Mouse (Mus musculus): Measurements from ENCODE around the gene Gas2. TPM values are rescaled to one million over a fixed set of nuclear protein-coding genes. Genes with fewer than 3 reads are reported as not detected.

The Gas2 gene
- polyA plus RNA-seq, 1 experiment = 25.7 TPM

DNA sequence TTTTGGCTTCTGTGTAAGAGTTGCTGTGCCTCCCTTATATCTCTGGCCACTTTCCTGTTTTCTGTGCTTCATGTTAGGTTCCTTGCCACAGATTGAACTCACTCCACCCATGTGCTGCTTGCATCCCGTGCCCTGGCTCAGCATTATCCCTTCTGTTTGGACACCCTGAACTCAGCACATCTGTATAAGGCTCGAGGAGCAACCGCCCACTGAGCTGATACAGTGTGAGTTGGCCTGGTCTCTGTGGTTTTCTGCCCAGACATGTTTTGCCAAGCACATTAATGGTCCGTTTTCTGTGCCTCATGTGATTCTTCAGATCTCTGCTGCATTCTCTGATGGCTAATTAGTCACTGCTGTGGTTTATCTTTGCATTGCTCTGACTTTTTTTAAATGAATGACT lies 105.8 kb downstream of the Gas2 start:
- Histone ChIP-seq H3K27me3 (ENCODE audit: control insufficient read depth, insufficient read depth, low read length, poor library complexity, severe bottlenecking) (no peaks in the 10 kb centered on the region), H3K27ac (ENCODE audit: insufficient read depth, low read length) (no peak overlapping the region), H3K4me3 (ENCODE audit: low read depth, low read length) (no peak overlapping the region), H3K9me3 (replicated peaks; ENCODE audit: control insufficient read depth, insufficient read depth, low read length, poor library complexity, severe bottlenecking) (no peaks in the 10 kb centered on the region), H3K36me3 (ENCODE audit: control insufficient read depth, insufficient read depth, low read length, poor library complexity, severe bottlenecking) (no peaks in the 10 kb centered on the region), H3K9ac (ENCODE audit: low read depth, poor library complexity, severe bottlenecking) (no peak overlapping the region), H3K4me1 (ENCODE audit: control insufficient read depth, insufficient read depth, low read length) (no peaks in the 10 kb centered on the region)
- TF ChIP-seq POLR2A (IDR thresholded peaks at IDR 0.05; ENCODE audit: insufficient read depth, low read length) = no peak
- no peak for TF ChIP-seq EP300 (IDR thresholded peaks at IDR 0.05; ENCODE audit: insufficient read depth, low read depth, low read length)
- TF ChIP-seq CTCF (IDR thresholded peaks at IDR 0.05; ENCODE audit: low read depth, low read length) = no peak

DNA sequence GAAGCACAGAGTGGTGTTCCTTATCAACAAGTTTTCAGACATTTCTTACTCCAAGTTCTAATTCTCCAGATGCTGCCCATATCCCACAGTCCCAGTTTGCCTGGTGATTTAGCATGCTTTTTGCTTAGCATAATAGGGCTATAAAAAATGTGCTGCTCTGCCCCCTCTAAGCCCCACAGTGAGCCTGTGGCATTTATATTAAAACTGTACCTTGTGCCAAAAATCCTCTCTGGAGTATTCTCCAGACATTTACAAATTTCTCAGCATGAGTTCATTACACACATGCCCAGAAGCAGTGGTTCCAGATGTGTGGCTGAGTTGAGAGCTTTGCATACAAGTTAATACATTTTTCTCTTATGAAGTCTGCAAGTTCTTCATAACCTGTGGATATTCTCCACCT lies 107.6 kb downstream of the Gas2 start:
- no peaks in the 10 kb centered on the region for H3K36me3 ChIP-seq (ENCODE audit: control insufficient read depth, insufficient read depth, low read length, poor library complexity, severe bottlenecking)
- no peak overlapping the region for H3K9ac ChIP-seq (ENCODE audit: low read depth, poor library complexity, severe bottlenecking)
- no peaks in the 10 kb centered on the region for H3K9me3 ChIP-seq (replicated peaks; ENCODE audit: control insufficient read depth, insufficient read depth, low read length, poor library complexity, severe bottlenecking)
- no peak overlapping the region for H3K27ac ChIP-seq (ENCODE audit: insufficient read depth, low read length)
- no peaks in the 10 kb centered on the region for H3K27me3 ChIP-seq (ENCODE audit: control insufficient read depth, insufficient read depth, low read length, poor library complexity, severe bottlenecking)
- no peaks in the 10 kb centered on the region for H3K4me1 ChIP-seq (ENCODE audit: control insufficient read depth, insufficient read depth, low read length)
- TF ChIP-seq EP300 (IDR thresholded peaks at IDR 0.05; ENCODE audit: insufficient read depth, low read depth, low read length) (no peak), POLR2A (IDR thresholded peaks at IDR 0.05; ENCODE audit: insufficient read depth, low read length) (no peak), CTCF (IDR thresholded peaks at IDR 0.05; ENCODE audit: low read depth, low read length) (no peak)
- no peak overlapping the region for H3K4me3 ChIP-seq (ENCODE audit: low read depth, low read length)

DNA sequence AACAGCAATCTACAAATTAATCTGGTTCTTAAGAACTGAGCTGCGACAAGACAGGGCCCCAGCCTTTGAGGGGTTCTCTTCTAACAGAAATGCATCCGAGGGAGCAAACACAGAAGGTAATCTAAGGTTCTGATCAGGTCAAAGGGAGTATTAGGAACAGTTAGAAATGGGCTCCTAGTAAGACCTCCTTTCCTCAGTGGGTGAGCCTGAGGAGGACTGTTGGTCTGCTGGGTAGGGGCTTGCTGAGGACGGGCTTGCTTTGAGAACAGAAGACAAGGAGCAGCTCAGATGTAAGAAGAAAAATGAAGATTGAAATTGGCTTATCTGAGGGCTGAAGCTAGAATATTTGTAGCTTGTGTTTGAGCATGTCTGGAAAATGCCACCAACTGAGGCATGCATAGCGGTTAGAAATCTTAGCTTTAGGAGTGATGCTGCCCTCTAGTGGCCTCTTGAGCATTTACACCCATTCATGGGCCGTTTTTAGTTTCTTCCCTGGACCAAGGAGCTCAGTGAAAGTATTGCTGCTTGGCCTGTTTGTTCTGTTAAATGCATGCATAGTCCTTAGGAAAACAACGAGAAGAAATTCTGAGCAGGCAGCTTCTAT lies 110.5 kb downstream of the Gas2 start:
- Histone ChIP-seq H3K4me3 (ENCODE audit: low read depth, low read length) (no peak overlapping the region), H3K27ac (ENCODE audit: insufficient read depth, low read length) (no peak overlapping the region), H3K4me1 (ENCODE audit: control insufficient read depth, insufficient read depth, low read length) (no peaks in the 10 kb centered on the region), H3K27me3 (ENCODE audit: control insufficient read depth, insufficient read depth, low read length, poor library complexity, severe bottlenecking) (no peaks in the 10 kb centered on the region), H3K9me3 (replicated peaks; ENCODE audit: control insufficient read depth, insufficient read depth, low read length, poor library complexity, severe bottlenecking) (no peaks in the 10 kb centered on the region), H3K9ac (ENCODE audit: low read depth, poor library complexity, severe bottlenecking) (no peak overlapping the region), H3K36me3 (ENCODE audit: control insufficient read depth, insufficient read depth, low read length, poor library complexity, severe bottlenecking) (no peaks in the 10 kb centered on the region)
- no peak for TF ChIP-seq POLR2A (IDR thresholded peaks at IDR 0.05; ENCODE audit: insufficient read depth, low read length)
- TF ChIP-seq CTCF (IDR thresholded peaks at IDR 0.05; ENCODE audit: low read depth, low read length) = peak; percentile 11

DNA sequence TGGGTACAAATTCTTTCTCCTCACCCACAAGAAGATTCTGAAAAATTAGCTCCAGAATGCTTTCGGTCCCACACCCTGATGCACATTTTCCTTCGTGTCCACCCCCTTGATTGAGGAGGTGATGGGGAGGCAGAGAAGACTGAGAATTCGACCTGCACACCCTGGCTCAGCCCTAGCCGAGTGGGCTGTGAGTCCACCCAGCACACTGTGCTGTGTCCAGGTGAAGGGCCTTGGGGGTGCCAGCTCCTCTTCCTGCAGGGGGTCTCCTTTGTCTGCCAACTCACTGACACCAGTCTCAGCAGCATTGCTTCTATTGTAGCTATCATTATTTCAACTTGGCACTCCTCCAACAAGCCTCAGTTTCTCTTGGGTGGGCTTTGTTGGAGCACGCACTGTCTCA lies 111.3 kb downstream of the Gas2 start:
- Histone ChIP-seq H3K36me3 (ENCODE audit: control insufficient read depth, insufficient read depth, low read length, poor library complexity, severe bottlenecking) (no peaks in the 10 kb centered on the region), H3K27ac (ENCODE audit: insufficient read depth, low read length) (no peak overlapping the region), H3K27me3 (ENCODE audit: control insufficient read depth, insufficient read depth, low read length, poor library complexity, severe bottlenecking) (no peaks in the 10 kb centered on the region), H3K9ac (ENCODE audit: low read depth, poor library complexity, severe bottlenecking) (no peak overlapping the region), H3K4me3 (ENCODE audit: low read depth, low read length) (no peak overlapping the region), H3K4me1 (ENCODE audit: control insufficient read depth, insufficient read depth, low read length) (no peaks in the 10 kb centered on the region), H3K9me3 (replicated peaks; ENCODE audit: control insufficient read depth, insufficient read depth, low read length, poor library complexity, severe bottlenecking) (no peaks in the 10 kb centered on the region)
- no peak for TF ChIP-seq EP300 (IDR thresholded peaks at IDR 0.05; ENCODE audit: insufficient read depth, low read depth, low read length)
- no peak for TF ChIP-seq POLR2A (IDR thresholded peaks at IDR 0.05; ENCODE audit: insufficient read depth, low read length)
- TF ChIP-seq CTCF (IDR thresholded peaks at IDR 0.05; ENCODE audit: low read depth, low read length) = no peak

DNA sequence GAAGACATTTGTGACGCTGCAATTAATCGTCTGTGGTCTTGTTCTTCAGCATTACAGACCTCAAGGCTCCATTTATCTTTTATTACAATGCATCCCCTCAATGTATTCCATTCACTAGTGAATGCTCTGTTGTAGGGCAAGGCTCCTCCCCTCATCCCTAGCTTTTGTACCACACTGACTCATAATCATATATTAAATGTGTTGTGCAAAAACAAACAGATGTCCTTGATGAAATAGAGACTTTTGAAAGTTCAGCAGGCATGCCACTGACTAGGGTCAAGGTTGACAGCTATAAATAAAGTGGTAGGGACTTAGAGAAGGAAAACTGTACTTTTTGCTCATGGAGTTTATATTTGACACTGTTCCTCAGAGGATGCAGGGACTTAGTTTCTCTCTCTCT lies 111.7 kb downstream of the Gas2 start:
- no peaks in the 10 kb centered on the region for H3K36me3 ChIP-seq (ENCODE audit: control insufficient read depth, insufficient read depth, low read length, poor library complexity, severe bottlenecking)
- no peaks in the 10 kb centered on the region for H3K4me1 ChIP-seq (ENCODE audit: control insufficient read depth, insufficient read depth, low read length)
- no peak overlapping the region for H3K4me3 ChIP-seq (ENCODE audit: low read depth, low read length)
- H3K9me3 ChIP-seq (replicated peaks; ENCODE audit: control insufficient read depth, insufficient read depth, low read length, poor library complexity, severe bottlenecking) = no peaks in the 10 kb centered on the region
- H3K27me3 ChIP-seq (ENCODE audit: control insufficient read depth, insufficient read depth, low read length, poor library complexity, severe bottlenecking) = no peaks in the 10 kb centered on the region
- no peak overlapping the region for H3K9ac ChIP-seq (ENCODE audit: low read depth, poor library complexity, severe bottlenecking)
- H3K27ac ChIP-seq (ENCODE audit: insufficient read depth, low read length) = no peak overlapping the region
- TF ChIP-seq POLR2A (IDR thresholded peaks at IDR 0.05; ENCODE audit: insufficient read depth, low read length) = no peak
- TF ChIP-seq CTCF (IDR thresholded peaks at IDR 0.05; ENCODE audit: low read depth, low read length) = no peak
- TF ChIP-seq EP300 (IDR thresholded peaks at IDR 0.05; ENCODE audit: insufficient read depth, low read depth, low read length) = no peak

DNA sequence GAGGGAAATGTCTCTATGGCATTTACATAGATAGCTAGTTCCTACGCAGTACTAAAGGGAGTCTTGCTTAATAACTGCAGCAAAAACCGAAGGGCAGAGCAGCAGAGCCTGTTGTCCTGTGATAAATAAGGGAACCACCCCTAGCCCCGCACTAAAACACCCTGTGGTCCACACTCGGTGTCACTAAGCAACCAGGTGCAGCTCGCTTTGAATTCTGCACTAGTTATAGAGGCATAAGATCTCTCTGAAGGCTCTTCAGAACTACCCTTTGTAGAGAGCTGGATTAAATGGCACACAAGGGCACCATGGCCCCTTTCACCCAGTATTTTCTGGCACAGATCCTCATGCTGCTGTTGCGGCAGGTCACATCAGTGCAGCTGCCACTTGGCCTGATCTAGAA lies 113.4 kb downstream of the Gas2 start:
- H3K9me3 ChIP-seq (replicated peaks; ENCODE audit: control insufficient read depth, insufficient read depth, low read length, poor library complexity, severe bottlenecking) = no peaks in the 10 kb centered on the region
- H3K4me1 ChIP-seq (ENCODE audit: control insufficient read depth, insufficient read depth, low read length) = no peaks in the 10 kb centered on the region
- no peak overlapping the region for H3K27ac ChIP-seq (ENCODE audit: insufficient read depth, low read length)
- no peak for TF ChIP-seq CTCF (IDR thresholded peaks at IDR 0.05; ENCODE audit: low read depth, low read length)
- TF ChIP-seq EP300 (IDR thresholded peaks at IDR 0.05; ENCODE audit: insufficient read depth, low read depth, low read length) = no peak
- no peak for TF ChIP-seq POLR2A (IDR thresholded peaks at IDR 0.05; ENCODE audit: insufficient read depth, low read length)
- H3K4me3 ChIP-seq (ENCODE audit: low read depth, low read length) = no peak overlapping the region
- no peaks in the 10 kb centered on the region for H3K27me3 ChIP-seq (ENCODE audit: control insufficient read depth, insufficient read depth, low read length, poor library complexity, severe bottlenecking)
- no peaks in the 10 kb centered on the region for H3K36me3 ChIP-seq (ENCODE audit: control insufficient read depth, insufficient read depth, low read length, poor library complexity, severe bottlenecking)
- H3K9ac ChIP-seq (ENCODE audit: low read depth, poor library complexity, severe bottlenecking) = no peak overlapping the region
